In genomic region chr19:15611137-15611758, GRCm38 (mm10) we compare ENCODE assay signal across 18 mouse cellular contexts.
A peak's percentile ranks its signal among the peaks of the same experiment; 100 is the strongest.
DNase-seq lines count a peak whose midpoint lies in the region; ATAC-seq and TF ChIP-seq lines count a peak whose summit lies in the region.
"Had no signal": no experiment of that assay in that cellular context is flagged by ENCODE, and none has a peak within 500 bp of the region (broad histone marks: within the 10 kb centered on the region; RNA-seq: fewer than 3 reads in every experiment).

No protein-coding gene starts in this region.

- H3K4me1 ChIP-seq in hindbrain, postnatal 0 days (ENCODE audit: insufficient read depth, low read length) = no peaks in the 10 kb centered on the region; the same call in 1 of the 2 replicates
- H3K4me1 ChIP-seq: embryonic facial prominence, embryonic 15.5 days had no signal

- no peak overlapping the region for H3K9ac ChIP-seq in hindbrain, postnatal 0 days (replicated peaks; ENCODE audit: low read length)
- H3K9ac ChIP-seq: embryonic facial prominence, embryonic 15.5 days; limb, embryonic 13.5 days had no signal

- peak; percentile 77 for ATAC-seq in hindbrain, postnatal 0 days
- ATAC-seq: forebrain, embryonic 16.5 days; intestine, embryonic 16.5 days had no signal

- no peak overlapping the region for H3K4me3 ChIP-seq in hindbrain, postnatal 0 days (ENCODE audit: low read length)
- H3K4me3 ChIP-seq: embryonic facial prominence, embryonic 15.5 days; limb, embryonic 13.5 days had no signal

- no peak for TF ChIP-seq CTCF in brain, embryonic 14.5 days (IDR thresholded peaks at IDR 0.05; ENCODE audit: borderline replicate concordance, extremely low read depth, insufficient read depth, insufficient read length)
- TF ChIP-seq CTCF in hindbrain, postnatal 0 days (IDR thresholded peaks at IDR 0.05; ENCODE audit: low read depth) = no peak

- H3K27me3 ChIP-seq in hindbrain, postnatal 0 days (ENCODE audit: insufficient read depth, low read length) = no peaks in the 10 kb centered on the region
- H3K27me3 ChIP-seq: embryonic facial prominence, embryonic 15.5 days had no signal

- peak; percentile 40 to 43 for DNase-seq in cerebellum, postnatal 10 days
- DNase-seq in cerebellum, adult 18-20 months = no peak
- DNase-seq in kidney, postnatal 4 days = peak; percentile 6 to 7
- DNase-seq in kidney, adult 9 months = no peak
- DNase-seq in brain, embryonic 14.5 days (ENCODE audit: low read depth) = peak; percentile 77
- peak; percentile 68 for DNase-seq in hindbrain, postnatal 0 days (ENCODE audit: low spot score)
- DNase-seq in ovary, postnatal 14 days (ENCODE audit: low spot score) = no peak
- no peak for DNase-seq in kidney, postnatal 36 days
- DNase-seq: adrenal gland, postnatal 10 days; cerebellum, adult 9-10 months; gastrocnemius, postnatal 25 days; heart, postnatal 14 days; kidney, postnatal 10 days; lung, postnatal 14 days had no signal

- peak overlapping the region; percentile 30 for H3K4me2 ChIP-seq in hindbrain, postnatal 0 days (ENCODE audit: low read depth, low read length)
- H3K4me2 ChIP-seq: embryonic facial prominence, embryonic 15.5 days; limb, embryonic 13.5 days had no signal

- no peak for TF ChIP-seq POLR2A in brain, embryonic 14.5 days (IDR thresholded peaks at IDR 0.05; ENCODE audit: borderline replicate concordance, extremely low read depth, insufficient read depth, insufficient read length, poor library complexity, severe bottlenecking)

- WGBS in hindbrain, postnatal 0 days = 26% methylated on average over 13 of the region's 13 CpGs

- H3K27ac ChIP-seq in hindbrain, postnatal 0 days = no peak overlapping the region; the same call in 1 of the 2 replicates
- H3K27ac ChIP-seq: embryonic facial prominence, embryonic 15.5 days; limb, embryonic 13.5 days had no signal

- H3K9me3 ChIP-seq in hindbrain, postnatal 0 days (ENCODE audit: low read length) = no peaks in the 10 kb centered on the region
- H3K9me3 ChIP-seq: embryonic facial prominence, embryonic 15.5 days; limb, embryonic 13.5 days had no signal

- H3K36me3 ChIP-seq in hindbrain, postnatal 0 days (ENCODE audit: insufficient read depth, low read length) = no peaks in the 10 kb centered on the region
- H3K36me3 ChIP-seq: embryonic facial prominence, embryonic 15.5 days; limb, embryonic 13.5 days had no signal

Comparison
In these comparisons a context has a peak if more than half of its experiments do, and no peak if none do; other contexts are left out.
1. DNase-seq: peak in cerebellum, postnatal 10 days (2 of 2), kidney, postnatal 4 days (2 of 2), brain, embryonic 14.5 days (single experiment) and hindbrain, postnatal 0 days (single experiment); none in cerebellum, adult 18-20 months (0 of 2), kidney, adult 9 months (single experiment), ovary, postnatal 14 days (single experiment) and kidney, postnatal 36 days (0 of 2).